Mouse (Mus musculus) kidney, postnatal 36 days (tissue): ENCODE results near the gene Fxyd1.
A peak's percentile ranks its signal among the peaks of the same experiment; 100 is the strongest.

ENCODE experiments used
- DNase-seq, 2 experiments: peaks; one replicate each; pipeline ENCODE4 v3.0.0; 2021 to 2022; ENCODE audit warnings: mixed read lengths in 2 of 2

The Fxyd1 gene

GRCm38 (mm10) chr7:31008175-31008574, 48.8 kb downstream of the Fxyd1 start:
- DNase-seq, result peak; percentile 12 to 19

- DNase-seq, result no peak
Observed at GRCm38 (mm10) chr7:31007775-31008174, 49.2 kb downstream of the Fxyd1 start.

GRCm38 (mm10) chr7:31002650-31003049, 54.3 kb downstream of the Fxyd1 start:
- peak; percentile 29 to 34 for DNase-seq
